Mouse (Mus musculus) spleen, postnatal 14 days (tissue): Measurements from ENCODE around the gene Zbtb7b.

ENCODE experiments used
- DNase-seq, 2 experiments: peaks; one replicate each; pipeline ENCODE4 v3.0.0; 2021 to 2022; ENCODE audit warnings: low spot score in 2 of 2

Zbtb7b gene

DNA sequence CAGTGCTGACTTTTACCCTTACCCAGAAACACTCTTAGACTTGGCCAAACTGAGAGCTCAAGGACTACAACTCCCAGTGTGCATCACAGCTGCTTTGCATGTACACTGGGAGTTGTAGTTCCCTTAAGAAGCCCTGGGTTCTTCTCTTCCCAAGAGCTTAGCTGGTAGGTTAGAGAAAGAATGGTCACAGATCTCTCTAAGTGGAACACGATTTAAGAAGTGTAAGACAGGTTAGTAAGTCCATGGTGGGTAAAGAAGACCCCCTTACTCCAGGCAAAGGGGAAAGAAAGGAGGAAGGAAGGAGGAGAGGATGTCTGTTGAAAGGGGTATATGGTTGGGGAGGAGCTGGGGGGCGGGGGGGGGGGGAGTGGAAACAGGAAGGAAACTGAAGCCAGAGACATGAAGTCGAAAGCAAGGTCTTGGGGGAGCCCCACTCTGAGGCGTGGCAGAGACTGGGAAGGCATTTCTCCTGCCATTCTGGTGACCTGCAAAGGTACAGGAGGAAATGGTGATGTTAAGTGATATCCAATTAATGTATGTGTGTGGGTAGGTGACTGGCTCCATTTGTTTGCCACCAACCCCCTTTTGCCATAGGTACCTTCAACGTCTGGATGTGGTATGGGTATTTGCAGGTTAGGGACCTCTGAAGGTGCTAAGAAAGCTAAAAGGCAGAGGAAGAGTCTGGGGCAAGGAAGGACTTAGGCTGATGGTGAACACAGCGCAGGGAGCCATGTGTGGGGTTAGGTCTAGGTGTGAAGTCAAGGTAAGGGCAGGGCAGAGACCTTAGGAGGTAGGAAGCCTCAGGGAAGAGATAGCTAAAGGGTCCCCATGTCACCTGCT is 5.5 kb downstream of the Zbtb7b start:
- DNase-seq: no peak

- DNase-seq: no peak
Observed at GRCm38 (mm10) chr3:89388134-89388881, 6.3 kb downstream of the Zbtb7b start.

GRCm38 (mm10) chr3:89387632-89388031 is 6.9 kb downstream of the Zbtb7b start:
- DNase-seq: no peak

GRCm38 (mm10) chr3:89386438-89387420 is 7.8 kb downstream of the Zbtb7b start:
- no peak for DNase-seq

DNA sequence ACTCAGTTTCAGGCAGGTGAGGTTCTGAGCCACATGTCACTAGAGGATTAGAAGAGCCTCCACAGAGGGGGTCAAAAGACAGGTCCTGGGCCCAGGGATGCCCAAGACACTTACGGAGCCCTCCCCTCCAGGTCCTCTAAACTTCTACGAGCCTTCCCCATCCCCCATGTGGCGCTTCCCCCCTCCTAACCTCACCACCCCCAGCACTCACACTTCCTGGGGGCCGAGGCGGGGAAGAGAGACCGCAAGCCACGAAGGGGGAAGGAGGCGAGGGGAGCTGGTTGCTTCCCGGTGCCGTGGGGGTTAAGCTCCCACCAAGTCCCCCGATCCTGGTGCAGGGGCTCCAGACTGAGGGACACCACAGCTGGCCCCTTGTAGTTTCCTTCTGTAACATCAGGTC is 9.1 kb downstream of the Zbtb7b start:
- no peak for DNase-seq

GRCm38 (mm10) chr3:89384331-89385076 is 10.1 kb downstream of the Zbtb7b start:
- DNase-seq: peak in 1 of 2 experiments; percentile 7

DNA sequence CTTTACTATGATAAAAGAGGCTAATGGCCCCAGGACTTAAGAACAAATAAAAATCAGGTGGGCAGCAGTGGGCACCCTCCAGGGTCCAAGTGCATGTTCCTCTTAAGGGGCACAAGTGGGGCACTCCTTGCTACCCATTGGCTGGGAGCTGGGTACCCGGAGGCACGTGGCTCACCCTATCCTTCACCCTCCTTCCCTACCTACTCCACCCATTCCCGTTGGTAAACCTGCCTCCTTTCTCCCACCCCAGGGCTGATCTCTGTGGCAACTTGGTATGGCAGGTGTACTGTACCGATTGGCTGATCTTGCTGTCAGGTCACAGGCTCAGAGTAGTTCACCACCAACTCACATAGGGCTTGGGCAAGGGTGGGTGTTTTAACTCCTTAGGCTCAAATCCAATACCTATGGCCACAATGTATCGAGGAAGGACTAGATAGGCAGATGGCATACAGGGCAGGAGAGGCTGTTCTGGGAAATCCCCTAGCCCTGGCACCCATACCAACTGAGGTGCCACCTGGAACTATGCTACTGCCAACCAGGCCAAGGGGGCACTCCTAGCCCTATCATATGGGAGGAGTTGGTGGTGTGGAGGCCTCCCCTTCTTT is 10.8 kb downstream of the Zbtb7b start:
- DNase-seq: peak in 1 of 2 experiments; percentile 6

- no peak for DNase-seq
Observed at GRCm38 (mm10) chr3:89382950-89383349, 11.6 kb downstream of the Zbtb7b start.

GRCm38 (mm10) chr3:89382033-89382882 is 12.3 kb downstream of the Zbtb7b start:
- DNase-seq: peak in 1 of 2 experiments; percentile 5

GRCm38 (mm10) chr3:89381233-89381632 is 13.3 kb downstream of the Zbtb7b start:
- peak in 1 of 2 experiments; percentile 5 for DNase-seq

DNA sequence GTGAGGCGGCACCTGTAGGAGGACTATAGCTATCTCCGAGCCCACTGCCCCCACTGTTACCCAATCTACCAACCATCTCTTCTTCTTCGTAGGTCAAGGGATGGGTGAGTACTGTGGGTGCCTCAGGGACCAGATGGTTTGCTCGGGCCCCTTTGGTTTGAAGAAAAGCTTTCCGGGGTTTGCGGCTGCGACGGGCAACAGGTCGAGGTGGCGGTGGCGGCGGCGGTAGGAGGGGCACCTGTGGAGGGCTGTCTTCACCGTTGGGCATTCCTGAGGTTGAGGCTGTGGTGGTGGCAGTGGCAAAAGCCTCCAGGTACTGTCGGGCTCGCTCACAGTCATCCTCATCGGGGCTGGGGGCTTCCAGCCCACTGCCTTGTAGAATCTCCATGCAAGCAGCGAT is 13.9 kb downstream of the Zbtb7b start:
- DNase-seq: peak in 1 of 2 experiments; percentile 7

- peak in 1 of 2 experiments; percentile 6 for DNase-seq
Observed at GRCm38 (mm10) chr3:89380291-89380690, 14.3 kb downstream of the Zbtb7b start.

GRCm38 (mm10) chr3:89379388-89380131 is 15.0 kb downstream of the Zbtb7b start:
- peak in 1 of 2 experiments; percentile 6 for DNase-seq

- DNase-seq: peak in 1 of 2 experiments; percentile 63
Observed at GRCm38 (mm10) chr3:89378394-89379067, 16.0 kb downstream of the Zbtb7b start.

DNA sequence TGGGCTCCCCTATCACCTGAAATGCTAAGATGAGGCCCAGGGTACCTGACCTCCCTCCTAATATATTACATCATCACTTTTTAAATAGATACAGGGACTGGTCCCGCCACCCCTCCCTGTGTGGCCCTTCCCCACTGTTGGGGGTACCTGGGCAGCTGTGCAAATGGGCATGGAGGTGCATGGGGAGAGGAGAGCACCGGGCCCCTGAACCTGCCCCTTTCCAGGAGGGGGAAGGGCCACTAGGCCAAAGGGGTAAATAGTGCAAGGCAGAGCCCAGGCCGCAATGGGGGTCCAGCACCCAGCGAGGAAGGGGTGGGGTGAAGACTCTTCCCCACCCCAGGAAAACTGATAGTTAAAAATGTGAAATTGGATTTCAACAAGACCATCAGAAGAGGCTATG is 16.7 kb downstream of the Zbtb7b start:
- no peak for DNase-seq

- DNase-seq: no peak
Observed at GRCm38 (mm10) chr3:89373581-89374231, 20.9 kb downstream of the Zbtb7b start.

- no peak for DNase-seq
Observed at GRCm38 (mm10) chr3:89367338-89367737, 27.2 kb downstream of the Zbtb7b start.
